Mouse (Mus musculus) forebrain, postnatal 0 days (tissue): ENCODE measurements around the gene Zxdc. TPM values are rescaled to one million over a fixed set of nuclear protein-coding genes. Genes with fewer than 3 reads are reported as not detected.

Experiments used
- ATAC-seq: fragments of 200-750 bp; cut with Nextera tagmentation; 2 replicates; pipeline ENCODE4 v1.8.0; 2017; ENCODE audit warnings: mild to moderate bottlenecking, moderate library complexity
- DNase-seq: peaks from one replicate; pipeline ENCODE4 v3.0.0-alpha.2; 2015
- H3K27ac ChIP-seq: fragments of 300-500 bp; sonication (generic); 2 replicates; pipeline ENCODE4 v1.5.1; 2014; ENCODE audit warnings: low read depth, mild to moderate bottlenecking, antibody characterized with exemption, low read length, moderate library complexity, mixed read lengths
- H3K27me3 ChIP-seq: fragments of 300-500 bp; sonication (generic); 2 replicates; pipeline ENCODE4 v1.6.1; 2014; ENCODE audit warnings: mild to moderate bottlenecking, low read length, mixed read lengths; ENCODE audit not compliant: insufficient read depth
- H3K36me3 ChIP-seq: fragments of 300-500 bp; sonication (generic); 2 replicates; pipeline ENCODE4 v1.6.1; 2014; ENCODE audit warnings: mild to moderate bottlenecking, moderate library complexity; ENCODE audit not compliant: insufficient read depth
- H3K4me1 ChIP-seq: fragments of 300-500 bp; sonication (generic); 2 replicates; pipeline ENCODE4 v1.6.1; 2014; ENCODE audit warnings: antibody characterized with exemption; ENCODE audit not compliant: insufficient read depth
- H3K4me2 ChIP-seq: fragments of 300-500 bp; sonication (generic); 2 replicates; pipeline ENCODE4 v1.6.1; 2014; ENCODE audit warnings: low read depth, mild to moderate bottlenecking, moderate library complexity
- H3K4me3 ChIP-seq: fragments of 300-500 bp; sonication (generic); 2 replicates; pipeline ENCODE4 v1.5.1; 2014; ENCODE audit warnings: low read depth, low read length, mixed read lengths
- H3K9ac ChIP-seq: fragments of 300-500 bp; sonication (generic); 2 replicates; pipeline ENCODE4 v1.6.1; 2014; ENCODE audit warnings: mild to moderate bottlenecking
- H3K9me3 ChIP-seq: fragments of 300-500 bp; sonication (generic); 2 replicates; pipeline ENCODE4 v1.6.1; 2016; ENCODE audit warnings: low read length
- CTCF ChIP-seq: sonication (generic); IDR thresholded peaks from 2 replicates; pipeline ENCODE4 v1.5.1; 2016; ENCODE audit warnings: antibody characterized with exemption, control low read depth, low read depth
- WGBS: fragments of 180-500 bp; shearing (Covaris S2); extraction: QIAGEN DNeasy Blood & Tissue Kit; methylation state at CpG from one replicate; pipeline ENCODE4 v1.1.7; 2014; 5-methylcytosine and 5-hydroxymethylcytosine counted together
- polyA plus RNA-seq: library from polyadenylated mRNA; unstranded; fragments of >200 nt; fragmentation: Nextera tagmentation; extraction: Ambion mirVana; gene quantifications from 2 replicates; pipeline ENCODE4 v1.2.1, GENCODE M21; 2015
- total RNA-seq: library from RNA; depleted of rRNA; stranded (reverse); fragments of >200 nt; gene quantifications from 2 replicates; pipeline ENCODE4 v1.2.3, GENCODE M21; 2014; rRNA removed

The Zxdc gene
- total and polyA plus RNA-seq, 2 experiments from 2014 or later: 7.7 to 33.6 TPM

DNA sequence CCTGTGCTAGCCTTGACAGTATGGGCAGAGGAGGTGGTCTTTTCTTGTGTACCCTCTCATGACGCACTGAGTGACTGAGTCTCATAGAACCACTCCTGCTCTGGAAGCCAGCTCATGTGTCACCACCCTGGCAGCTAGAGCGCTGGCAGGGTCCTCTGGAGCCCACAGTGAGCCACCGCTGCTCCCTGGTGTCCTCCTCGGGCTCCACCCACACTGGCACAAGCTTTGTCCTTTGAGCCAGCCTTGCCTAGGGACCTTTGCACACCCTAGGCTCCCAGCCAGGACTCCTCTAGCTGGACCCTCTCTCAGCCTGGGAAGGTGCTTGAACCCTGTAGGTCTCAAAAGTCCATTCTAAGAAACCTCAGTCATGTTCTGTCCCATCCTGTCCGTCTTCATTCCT is 81.4 kb downstream of the Zxdc start:
- Histone ChIP-seq H3K27ac (no peak overlapping the region), H3K4me3 (no peak overlapping the region)
- peak; percentile 35 for DNase-seq

DNA sequence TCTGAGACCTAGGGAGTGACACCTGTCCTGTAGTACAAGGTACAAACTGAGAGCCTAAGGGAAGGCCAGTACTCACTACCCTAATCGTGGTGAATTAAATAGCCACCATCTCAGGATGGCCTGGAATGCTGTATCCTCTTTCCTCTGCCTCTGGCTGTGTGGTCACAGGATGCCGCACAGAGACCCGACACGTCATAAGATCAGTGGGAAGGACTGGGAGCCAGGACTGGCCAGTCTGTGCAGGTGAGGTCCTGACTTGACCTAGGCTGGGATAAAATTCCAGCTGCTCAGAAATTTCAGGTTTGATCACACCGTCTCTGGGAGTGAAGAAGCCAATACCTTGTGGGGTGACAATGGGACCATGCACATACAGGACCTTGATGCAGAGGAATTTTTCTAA is 82.2 kb downstream of the Zxdc start:
- ATAC-seq (no peak), DNase-seq (no peak)
- no peak overlapping the region for H3K9ac ChIP-seq
- H3K36me3 ChIP-seq: no peaks in the 10 kb centered on the region
- no peak overlapping the region for H3K27ac ChIP-seq
- no peak for TF ChIP-seq CTCF
- no peaks in the 10 kb centered on the region for H3K9me3 ChIP-seq
- 89% methylated on average over 5 of the region's 5 CpGs for WGBS
- H3K4me1 ChIP-seq: no peaks in the 10 kb centered on the region
- no peak overlapping the region for H3K4me3 ChIP-seq
- no peaks in the 10 kb centered on the region for H3K27me3 ChIP-seq
- no peak overlapping the region for H3K4me2 ChIP-seq

More for the DNA sequence above, 81.4 kb downstream of the Zxdc start:
- TF ChIP-seq CTCF: no peak
- no peak overlapping the region for H3K4me2 ChIP-seq
- H3K9ac ChIP-seq: no peak overlapping the region
- 47% methylated on average over 5 of the region's 5 CpGs for WGBS
- ATAC-seq: peak; percentile 88
- H3K36me3 ChIP-seq: no peaks in the 10 kb centered on the region
- H3K4me1 ChIP-seq: no peaks in the 10 kb centered on the region
- no peaks in the 10 kb centered on the region for H3K9me3 ChIP-seq
- no peaks in the 10 kb centered on the region for H3K27me3 ChIP-seq

DNA sequence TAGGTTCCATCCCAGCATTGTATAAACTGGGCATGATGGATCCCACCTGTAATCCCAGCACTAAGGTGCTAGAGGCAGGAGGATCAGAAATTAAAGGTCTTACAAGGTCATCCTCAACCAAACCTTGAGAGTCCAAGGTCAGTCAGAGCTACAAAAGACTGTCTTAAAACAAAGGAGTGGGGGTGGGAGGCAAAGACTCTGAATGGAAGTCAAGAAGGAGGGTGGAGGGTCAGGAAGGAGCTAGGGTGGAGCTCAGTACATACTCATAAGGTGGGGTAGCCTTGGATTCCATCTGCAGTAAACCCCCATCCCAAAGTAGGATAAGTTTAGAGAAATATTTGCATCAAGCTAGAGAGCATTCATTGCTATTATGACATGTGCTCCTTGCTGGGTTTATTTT is 83.3 kb downstream of the Zxdc start:
- H3K4me1 ChIP-seq: no peaks in the 10 kb centered on the region
- H3K9ac ChIP-seq: no peak overlapping the region
- DNase-seq: no peak
- H3K9me3 ChIP-seq: no peaks in the 10 kb centered on the region
- no peak for ATAC-seq
- H3K4me3 ChIP-seq: no peak overlapping the region
- H3K36me3 ChIP-seq: no peaks in the 10 kb centered on the region
- no peaks in the 10 kb centered on the region for H3K27me3 ChIP-seq
- TF ChIP-seq CTCF: no peak
- no peak overlapping the region for H3K4me2 ChIP-seq
- H3K27ac ChIP-seq: no peak overlapping the region

Other genes starting within 250 kb of the Zxdc start
- not detected in 2 replicates for gene Vmn1r51, start 246.9 kb upstream of the Zxdc start, total RNA-seq
- gene Vmn1r51, start 246.9 kb upstream of the Zxdc start, polyA plus RNA-seq: not detected in 2 replicates
- not detected in 2 replicates for gene Vmn1r52, start 194.7 kb upstream of the Zxdc start, total RNA-seq
- gene Vmn1r52, start 194.7 kb upstream of the Zxdc start, polyA plus RNA-seq: not detected in 2 replicates
- not detected in 2 replicates for gene V1ra8, start 166.7 kb upstream of the Zxdc start, total RNA-seq
- gene V1ra8, start 166.7 kb upstream of the Zxdc start, polyA plus RNA-seq: not detected in 2 replicates
- gene Vmn1r53, start 145.1 kb upstream of the Zxdc start, total RNA-seq: not detected in 2 replicates
- not detected in 2 replicates for gene Vmn1r53, start 145.1 kb upstream of the Zxdc start, polyA plus RNA-seq
- gene Vmn1r54, start 123.2 kb upstream of the Zxdc start, total RNA-seq: not detected in 2 replicates
- not detected in 2 replicates for gene Vmn1r54, start 123.2 kb upstream of the Zxdc start, polyA plus RNA-seq
- not detected in 2 replicates for gene BC048671, start 68.3 kb upstream of the Zxdc start, total RNA-seq
- gene BC048671, start 68.3 kb upstream of the Zxdc start, polyA plus RNA-seq: not detected in 2 replicates
- not detected in 2 replicates for gene Chst13, start 44.3 kb upstream of the Zxdc start, total RNA-seq
- not detected in 2 replicates for gene Chst13, start 44.3 kb upstream of the Zxdc start, polyA plus RNA-seq
- not detected in 2 replicates for gene Uroc1, start 36.2 kb upstream of the Zxdc start, total RNA-seq
- gene Uroc1, start 36.2 kb upstream of the Zxdc start, polyA plus RNA-seq: not detected in 2 replicates
- gene Cfap100, start 59.3 kb downstream of the Zxdc start, total RNA-seq: 3.4 and 6.5 TPM in 2 replicates
- gene Cfap100, start 59.3 kb downstream of the Zxdc start, polyA plus RNA-seq: 4.0 and 4.9 TPM in 2 replicates
- gene Klf15, start 93.1 kb downstream of the Zxdc start, total RNA-seq: 16.6 and 24.6 TPM in 2 replicates
- 16.2 and 17.5 TPM in 2 replicates for gene Klf15, start 93.1 kb downstream of the Zxdc start, polyA plus RNA-seq
- gene Aldh1l1, start 116.9 kb downstream of the Zxdc start, total RNA-seq: 70.2 and 71.3 TPM in 2 replicates
- 54.2 and 67.8 TPM in 2 replicates for gene Aldh1l1, start 116.9 kb downstream of the Zxdc start, polyA plus RNA-seq
- 4.7 and 7.9 TPM in 2 replicates for gene Slc41a3, start 235.2 kb downstream of the Zxdc start, total RNA-seq
- gene Slc41a3, start 235.2 kb downstream of the Zxdc start, polyA plus RNA-seq: 5.1 and 9.4 TPM in 2 replicates